Mouse (Mus musculus): ENCODE data around the gene Ipo9. TPM values are rescaled to one million over a fixed set of nuclear protein-coding genes. Genes with fewer than 3 reads are reported as not detected.

Gene Ipo9
- total RNA-seq, 4 experiments from 2014 or later, result 27.1 to 34.0 (median 30.1) TPM

DNA sequence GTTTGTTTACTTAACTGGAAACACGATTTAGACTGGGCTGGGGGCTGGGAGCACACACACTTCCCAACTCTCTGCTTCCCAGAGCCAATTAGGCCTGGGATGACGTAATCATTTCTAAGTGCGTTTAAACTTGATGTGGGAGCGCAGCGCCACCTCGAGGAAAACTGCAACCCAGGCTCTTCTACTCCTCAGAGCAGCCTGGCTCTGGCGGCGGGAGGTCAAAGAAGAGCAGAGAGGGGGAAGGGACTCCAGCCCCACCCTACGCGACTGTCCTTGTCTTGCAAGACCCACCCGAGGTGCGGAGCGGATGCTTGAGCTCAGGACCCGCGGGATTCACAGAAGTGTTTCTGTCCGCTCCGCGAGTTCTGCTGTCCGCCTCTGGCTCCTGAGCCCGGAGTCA is 62.1 kb downstream of the Ipo9 start:
- DNase-seq (ENCODE audit: low spot score), result peak; percentile 85

GRCm38 (mm10) chr1:135367595-135367994 is 62.7 kb downstream of the Ipo9 start:
- DNase-seq (ENCODE audit: low spot score), result no peak

DNA sequence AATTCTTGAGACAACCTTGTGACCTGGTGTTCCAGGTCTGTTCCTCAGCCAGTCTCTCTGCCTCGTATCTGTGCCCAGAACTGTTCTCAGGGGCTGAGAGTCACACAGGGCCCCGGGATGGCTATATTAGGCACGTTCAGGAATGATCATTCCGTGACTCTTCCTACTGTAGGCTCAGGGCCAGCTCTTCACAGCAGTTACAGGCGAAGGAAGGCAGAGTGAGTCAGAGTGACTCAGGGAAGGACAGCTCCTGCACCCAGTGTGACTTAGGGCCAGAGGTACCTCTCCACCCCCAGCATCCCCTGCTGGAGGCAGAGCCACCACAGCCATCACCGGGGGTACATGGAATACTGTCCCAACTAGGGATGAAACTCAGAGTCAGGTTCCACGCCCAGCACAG is 63.3 kb downstream of the Ipo9 start:
- DNase-seq (ENCODE audit: low spot score), result no peak

GRCm38 (mm10) chr1:135366380-135366779 is 63.9 kb downstream of the Ipo9 start:
- DNase-seq (ENCODE audit: low spot score), result no peak

- no peak for DNase-seq (ENCODE audit: low spot score)
These were observed 66.9 kb downstream of the Ipo9 start for GRCm38 (mm10) chr1:135363446-135363845.

GRCm38 (mm10) chr1:135362115-135362514 is 68.2 kb downstream of the Ipo9 start:
- no peak for DNase-seq (ENCODE audit: low spot score)

- no peak for DNase-seq (ENCODE audit: low spot score)
These were observed 68.8 kb downstream of the Ipo9 start for GRCm38 (mm10) chr1:135361491-135361890.

DNA sequence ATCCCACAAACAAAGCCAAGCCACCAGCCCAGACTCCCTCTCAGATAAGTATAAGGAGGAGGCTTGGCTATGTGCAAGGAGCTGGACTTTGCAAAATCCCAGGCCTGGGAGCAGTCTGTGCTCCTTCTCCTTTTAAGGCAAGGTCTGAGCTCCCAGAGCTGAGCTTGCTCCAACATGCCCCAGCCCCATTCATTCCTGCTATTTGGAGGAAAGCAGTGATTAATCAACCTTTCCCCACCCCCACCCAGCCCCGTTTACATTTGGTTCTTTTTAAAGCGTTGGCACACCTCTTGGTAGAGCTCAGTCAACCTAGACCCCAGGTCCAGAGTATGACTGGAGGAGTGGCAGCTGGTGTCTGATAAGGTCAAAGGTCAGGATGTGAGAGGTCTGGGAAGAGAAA is 71.2 kb downstream of the Ipo9 start:
- no peak for DNase-seq (ENCODE audit: low spot score)

DNA sequence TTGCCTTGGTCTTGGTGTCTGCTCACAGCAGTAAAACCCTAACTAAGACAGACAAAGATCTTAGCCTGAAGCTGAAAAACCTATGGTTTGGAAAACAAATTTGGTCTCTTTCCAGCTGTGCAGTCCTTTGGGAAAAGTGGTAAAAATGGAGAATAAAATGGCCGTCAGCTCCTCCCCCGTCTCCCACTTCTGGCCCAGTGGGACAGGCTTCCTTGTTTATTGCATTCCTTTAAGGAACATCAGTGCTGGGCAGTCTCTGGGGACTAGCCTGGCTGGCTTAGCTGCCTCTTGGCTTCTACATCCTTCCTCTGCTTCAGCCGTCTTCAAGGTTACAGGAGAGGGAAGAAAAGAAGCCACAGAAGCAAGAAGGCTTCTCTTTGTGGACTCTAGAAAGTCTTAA is 78.3 kb downstream of the Ipo9 start:
- DNase-seq (ENCODE audit: low spot score), result peak; percentile 63

GRCm38 (mm10) chr1:135347498-135348169 is 82.7 kb downstream of the Ipo9 start:
- DNase-seq (ENCODE audit: low spot score), result peak; percentile 38

DNA sequence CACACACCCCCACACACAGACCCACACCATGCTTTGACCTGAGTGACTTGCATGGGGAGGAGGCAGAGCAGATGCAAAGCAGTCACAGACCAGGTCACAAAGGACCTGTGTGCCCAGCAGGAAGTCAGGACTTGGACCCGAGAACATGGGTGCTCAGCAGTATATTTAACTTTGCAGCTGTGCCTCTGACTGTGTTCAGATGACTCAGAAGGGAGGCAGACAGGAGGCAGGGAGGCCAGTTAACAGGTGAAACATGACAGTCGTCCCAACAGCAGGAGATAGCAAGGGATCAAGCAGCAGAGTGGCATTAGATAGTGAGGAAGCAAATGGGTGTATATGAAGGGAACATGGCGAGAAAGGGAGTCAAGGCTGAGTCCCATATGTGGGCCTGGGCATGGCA is 83.4 kb downstream of the Ipo9 start:
- DNase-seq (ENCODE audit: low spot score), result no peak

DNA sequence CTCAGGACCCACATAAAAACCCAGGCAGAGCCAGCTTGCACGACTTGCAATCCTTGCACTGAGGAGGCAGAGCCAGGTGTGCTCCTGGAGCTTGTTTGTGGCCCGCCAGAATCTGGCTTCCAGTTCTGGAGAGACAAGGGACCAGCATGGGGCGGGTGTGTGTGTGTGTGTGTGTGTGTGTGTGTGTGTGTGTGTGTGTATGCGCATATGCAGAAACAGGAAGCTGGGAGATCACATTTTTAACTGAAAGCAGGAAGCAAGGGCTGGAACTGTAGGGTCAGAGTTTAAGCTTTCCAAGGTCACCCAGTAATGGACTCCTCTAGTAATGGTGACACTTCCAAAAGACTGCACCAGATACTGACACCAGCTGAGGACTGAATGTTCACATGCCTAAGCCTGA is 86.3 kb downstream of the Ipo9 start:
- no peak for DNase-seq (ENCODE audit: low spot score)

- DNase-seq (ENCODE audit: low spot score), result no peak
These were observed 88.4 kb downstream of the Ipo9 start for GRCm38 (mm10) chr1:135341947-135342346.

Small RNA genes within 50 kb of the gene (microRNA-seq; reads per million reads assigned to microRNA genes)
- not detected for gene Mir1231

Other genes starting within 250 kb of the Ipo9 start
- gene Elf3, start 171.9 kb downstream of the Ipo9 start, total RNA-seq (2022), result under 1 TPM in 1 of 4 experiments, not detected in 3; 0.14 TPM
- 10 to 100 TPM; 18.9 to 22.7 (median 21.2) TPM for gene Rnpep, start 146.4 kb downstream of the Ipo9 start, total RNA-seq (2022)
- 100 to 1,000 TPM; 342 to 418 (median 385) TPM for gene Timm17a, start 116.7 kb downstream of the Ipo9 start, total RNA-seq (2022)
- gene Lmod1, start 105.7 kb downstream of the Ipo9 start, total RNA-seq (2022), result 1 to 10 TPM; 1.9 to 3.0 (median 2.5) TPM
- gene Shisa4, start 55.3 kb downstream of the Ipo9 start, total RNA-seq (2022), result 1 to 10 TPM; 2.3 to 3.5 (median 2.8) TPM
- 10 to 100 TPM; 14.8 to 19.1 (median 15.9) TPM for gene Nav1, start 176.8 kb upstream of the Ipo9 start, total RNA-seq (2022)

Measured in heart, adult 8-10 months (tissue).